Mouse (Mus musculus): ENCODE results near the gene Gm10717.
"Not testable (repeated sequence)": the region's sequence is repeated elsewhere in the genome, so short reads cannot be mapped to it uniquely, and the experiment has no call there.

Gene Gm10717

GRCm38 (mm10) chr9:3024912-3025467 is at the start of gene Gm10717:
TSS of gene Gm10717 (plus strand) at chr9:3025417.
- DNase-seq (ENCODE audit: low read depth), result not testable (repeated sequence)

GRCm38 (mm10) chr9:3000445-3000972 is 24.7 kb upstream of the Gm10717 start, which contains the start of gene Gm10722:
TSS of gene Gm10722 (plus strand) at chr9:3000922.
- peak; percentile 49 for DNase-seq (ENCODE audit: low read depth)

- DNase-seq (ENCODE audit: low read depth), result not testable (repeated sequence)
Measured at GRCm38 (mm10) chr9:3001006-3001405, 24.2 kb upstream of the Gm10717 start.

GRCm38 (mm10) chr9:3001948-3002659 is 23.1 kb upstream of the Gm10717 start:
- DNase-seq (ENCODE audit: low read depth), result peak; percentile 42

GRCm38 (mm10) chr9:3002794-3003396 is 22.3 kb upstream of the Gm10717 start, which contains the start of gene Gm11168:
TSS of gene Gm11168 (plus strand) at chr9:3003346.
- DNase-seq (ENCODE audit: low read depth), result not testable (repeated sequence)

- not testable (repeated sequence) for DNase-seq (ENCODE audit: low read depth)
Measured at GRCm38 (mm10) chr9:3006179-3006578, 19.0 kb upstream of the Gm10717 start.

- not testable (repeated sequence) for DNase-seq (ENCODE audit: low read depth)
Measured at GRCm38 (mm10) chr9:3006636-3007035, 18.6 kb upstream of the Gm10717 start.

GRCm38 (mm10) chr9:3007272-3007671 is 17.9 kb upstream of the Gm10717 start:
- DNase-seq (ENCODE audit: low read depth), result peak; percentile 32

- DNase-seq (ENCODE audit: low read depth), result not testable (repeated sequence)
Measured at GRCm38 (mm10) chr9:3009331-3009730, 15.9 kb upstream of the Gm10717 start.

GRCm38 (mm10) chr9:3012054-3012621 is 13.1 kb upstream of the Gm10717 start:
- DNase-seq (ENCODE audit: low read depth), result not testable (repeated sequence)

- DNase-seq (ENCODE audit: low read depth), result not testable (repeated sequence)
Measured at GRCm38 (mm10) chr9:3012733-3013279, 12.4 kb upstream of the Gm10717 start, which contains the start of gene Gm10721. TSS of gene Gm10721 (plus strand) at chr9:3013140.

GRCm38 (mm10) chr9:3015354-3015753 is 9.9 kb upstream of the Gm10717 start, which contains the start of gene Gm10720:
TSS of gene Gm10720 (plus strand) at chr9:3015654.
- not testable (repeated sequence) for DNase-seq (ENCODE audit: low read depth)

- DNase-seq (ENCODE audit: low read depth), result not testable (repeated sequence)
Measured at GRCm38 (mm10) chr9:3015896-3016295, 9.3 kb upstream of the Gm10717 start.

GRCm38 (mm10) chr9:3017108-3017507 is 8.1 kb upstream of the Gm10717 start, which contains the start of gene Gm10719:
TSS of gene Gm10719 (plus strand) at chr9:3017408.
- not testable (repeated sequence) for DNase-seq (ENCODE audit: low read depth)

GRCm38 (mm10) chr9:3018944-3019343 is 6.3 kb upstream of the Gm10717 start:
- not testable (repeated sequence) for DNase-seq (ENCODE audit: low read depth)

- not testable (repeated sequence) for DNase-seq (ENCODE audit: low read depth)
Measured at GRCm38 (mm10) chr9:3019835-3020727, 5.1 kb upstream of the Gm10717 start.

- peak; percentile 40 for DNase-seq (ENCODE audit: low read depth)
Measured at GRCm38 (mm10) chr9:3022316-3023008, 2.8 kb upstream of the Gm10717 start.

GRCm38 (mm10) chr9:3023312-3023984 is 1.8 kb upstream of the Gm10717 start, which contains the start of gene Gm10718:
TSS of gene Gm10718 (plus strand) at chr9:3023547.
- not testable (repeated sequence) for DNase-seq (ENCODE audit: low read depth)

GRCm38 (mm10) chr9:3023985-3024648 is 1.1 kb upstream of the Gm10717 start:
- not testable (repeated sequence) for DNase-seq (ENCODE audit: low read depth)

Measured in naive thymus-derived CD4-positive, alpha-beta T cell, adult 2 months (primary cell).